In the genomic region with DNA sequence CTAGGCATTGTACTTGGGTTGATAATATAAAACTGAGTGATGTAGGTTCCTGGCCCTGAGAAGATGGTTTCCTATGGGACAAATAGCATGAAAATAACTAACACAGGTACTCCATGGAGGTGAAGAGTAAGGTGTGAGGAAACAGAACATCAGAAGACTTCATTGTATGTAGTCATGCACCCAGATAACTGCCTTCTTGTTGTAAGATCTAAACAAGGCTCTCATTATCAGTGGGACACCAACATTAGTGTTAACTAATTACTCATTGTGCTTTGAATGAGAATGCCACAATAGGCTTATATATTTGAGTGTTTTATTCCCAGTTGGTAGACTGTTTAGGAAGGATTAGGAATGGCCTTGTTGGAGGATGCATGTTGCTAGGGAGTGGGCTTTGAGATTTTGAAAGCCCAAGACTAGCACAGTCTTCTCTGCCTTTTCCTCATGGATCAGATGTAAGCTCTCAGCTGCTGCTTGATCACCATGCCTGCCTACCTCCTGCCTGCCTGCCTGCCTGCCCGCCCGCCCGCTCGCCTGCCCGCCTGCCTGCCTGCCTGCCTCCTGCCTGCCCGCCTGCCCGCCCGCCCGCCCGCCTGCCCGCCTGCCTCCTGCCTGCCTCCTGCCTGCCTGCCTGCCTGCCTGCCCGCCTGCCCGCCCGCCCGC, we compare ENCODE assay signal across 11 mouse cellular contexts.
A peak's percentile ranks its signal among the peaks of the same experiment; 100 is the strongest.
DNase-seq lines count a peak whose midpoint lies in the region; ATAC-seq and TF ChIP-seq lines count a peak whose summit lies in the region.
"Had no signal": no experiment of that assay in that cellular context is flagged by ENCODE, and none has a peak within 500 bp of the region (broad histone marks: within the 10 kb centered on the region; RNA-seq: fewer than 3 reads in every experiment).

No protein-coding gene starts in this region.

- H3K4me2 ChIP-seq in lung, postnatal 0 days (replicated peaks; ENCODE audit: low read depth, low read length) = 0 out of 2 replicates have a peak overlapping the region, but pooled peaks have one; percentile 19
- peak overlapping the region; percentile 28 for H3K4me2 ChIP-seq in liver, embryonic 12.5 days
- 0 out of 2 replicates have a peak overlapping the region, but pooled peaks have one; percentile 17 for H3K4me2 ChIP-seq in stomach, postnatal 0 days (replicated peaks; ENCODE audit: low read depth)
- H3K4me2 ChIP-seq: liver, embryonic 13.5 days had no signal

- no peaks in the 10 kb centered on the region for H3K4me1 ChIP-seq in lung, postnatal 0 days (ENCODE audit: insufficient read depth, low read depth, low read length)
- H3K4me1 ChIP-seq in hindbrain, embryonic 10.5 days (replicated peaks) = no peaks in the 10 kb centered on the region
- no peaks in the 10 kb centered on the region for H3K4me1 ChIP-seq in liver, embryonic 12.5 days
- no peaks in the 10 kb centered on the region for H3K4me1 ChIP-seq in stomach, postnatal 0 days (replicated peaks; ENCODE audit: control insufficient read depth, insufficient read depth)
- H3K4me1 ChIP-seq: liver, embryonic 13.5 days had no signal

- H3K9ac ChIP-seq in lung, postnatal 0 days (replicated peaks; ENCODE audit: low read depth) = no peak overlapping the region
- H3K9ac ChIP-seq in liver, embryonic 12.5 days = no peak overlapping the region
- no peak overlapping the region for H3K9ac ChIP-seq in stomach, postnatal 0 days (ENCODE audit: low read length)
- H3K9ac ChIP-seq: liver, embryonic 13.5 days had no signal

- TF ChIP-seq CTCF in lung, postnatal 0 days (IDR thresholded peaks at IDR 0.05) = no peak
- no peak for TF ChIP-seq CTCF in stomach, postnatal 0 days (IDR thresholded peaks at IDR 0.05; ENCODE audit: low read depth)

- H3K27me3 ChIP-seq in lung, postnatal 0 days (replicated peaks; ENCODE audit: insufficient read depth, low read length) = no peaks in the 10 kb centered on the region
- 0 out of 2 replicates have a peak, but pooled peaks cover 3% of the 10 kb centered on the region for H3K27me3 ChIP-seq in hindbrain, embryonic 10.5 days (ENCODE audit: insufficient read depth, poor library complexity, severe bottlenecking)
- H3K27me3 ChIP-seq in liver, embryonic 12.5 days (replicated peaks) = peaks cover 33% of the 10 kb centered on the region
- no peaks in the 10 kb centered on the region for H3K27me3 ChIP-seq in stomach, postnatal 0 days (ENCODE audit: control insufficient read depth, insufficient read depth, low read length)

- H3K27ac ChIP-seq in lung, postnatal 0 days (ENCODE audit: low read length) = no peak overlapping the region
- H3K27ac ChIP-seq in hindbrain, embryonic 10.5 days = peak overlapping the region; percentile 29; the same call in 1 of the 2 replicates
- H3K27ac ChIP-seq in liver, embryonic 12.5 days = no peak overlapping the region
- no peak overlapping the region for H3K27ac ChIP-seq in stomach, postnatal 0 days (replicated peaks)
- H3K27ac ChIP-seq: liver, embryonic 13.5 days had no signal

- no peak for ATAC-seq in lung, postnatal 0 days
- no peak for ATAC-seq in liver, embryonic 12.5 days
- ATAC-seq in stomach, postnatal 0 days (ENCODE audit: low FRiP score, low TSS enrichment) = peak; percentile 26; the same call in 1 of the 2 replicates

- no peak for DNase-seq in lung, postnatal 0 days (ENCODE audit: low spot score)
- DNase-seq in lung, postnatal 4 days = no peak
- peak; percentile 6 for DNase-seq in hindbrain, embryonic 10.5 days (ENCODE audit: low spot score)
- no peak for DNase-seq in stomach, postnatal 0 days (ENCODE audit: low spot score)
- no peak for DNase-seq in right cerebral cortex, postnatal 4 days
- no peak for DNase-seq in B cell, adult 2 months
- DNase-seq in lung, adult 18-20 months = no peak
- DNase-seq: cerebellum, postnatal 36 days; liver, embryonic 13.5 days; right cerebral cortex, postnatal 14 days had no signal

- TF ChIP-seq EP300 in lung, postnatal 0 days (IDR thresholded peaks at IDR 0.05) = no peak
- TF ChIP-seq EP300 in stomach, postnatal 0 days (optimal IDR thresholded peaks at IDR 0.05) = no peak

- H3K4me3 ChIP-seq in lung, postnatal 0 days (ENCODE audit: low read depth, low read length) = no peak overlapping the region
- H3K4me3 ChIP-seq in hindbrain, embryonic 10.5 days = peak overlapping the region; percentile 47
- H3K4me3 ChIP-seq in liver, embryonic 12.5 days = peak overlapping the region; percentile 28
- H3K4me3 ChIP-seq in stomach, postnatal 0 days (ENCODE audit: low read depth, low read length) = no peak overlapping the region
- H3K4me3 ChIP-seq: liver, embryonic 13.5 days had no signal

- WGBS in lung, postnatal 0 days = 73% methylated on average over 5 of the region's 15 CpGs
- 32% methylated on average over 5 of the region's 15 CpGs for WGBS in hindbrain, embryonic 10.5 days
- WGBS in liver, embryonic 12.5 days (ENCODE audit: insufficient replicate concordance) = 25% methylated on average over 5 of the region's 15 CpGs
- 43% methylated on average over 5 of the region's 15 CpGs for WGBS in stomach, postnatal 0 days

- no peaks in the 10 kb centered on the region for H3K9me3 ChIP-seq in lung, postnatal 0 days (ENCODE audit: low read length)
- H3K9me3 ChIP-seq in hindbrain, embryonic 10.5 days = peaks cover 4% of the 10 kb centered on the region; the same call in 1 of the 2 replicates
- no peaks in the 10 kb centered on the region for H3K9me3 ChIP-seq in liver, embryonic 12.5 days (replicated peaks)
- no peaks in the 10 kb centered on the region for H3K9me3 ChIP-seq in stomach, postnatal 0 days (ENCODE audit: control insufficient read depth, low read length)
- H3K9me3 ChIP-seq: liver, embryonic 13.5 days had no signal

- no peaks in the 10 kb centered on the region for H3K36me3 ChIP-seq in lung, postnatal 0 days (ENCODE audit: insufficient read depth, low read length)
- H3K36me3 ChIP-seq in hindbrain, embryonic 10.5 days = no peaks in the 10 kb centered on the region
- no peaks in the 10 kb centered on the region for H3K36me3 ChIP-seq in liver, embryonic 12.5 days
- no peaks in the 10 kb centered on the region for H3K36me3 ChIP-seq in stomach, postnatal 0 days (ENCODE audit: control insufficient read depth, insufficient read depth, low read length)
- H3K36me3 ChIP-seq: liver, embryonic 13.5 days had no signal

Comparison
In these comparisons a context has a peak if more than half of its experiments do, and no peak if none do; other contexts are left out.
1. H3K4me3 ChIP-seq: peak in hindbrain, embryonic 10.5 days (single experiment) and liver, embryonic 12.5 days (single experiment); none in lung, postnatal 0 days (single experiment) and stomach, postnatal 0 days (single experiment).
2. Peak in every context shown above with its lines, with median percentiles within 50 percentile points of each other: H3K4me2 ChIP-seq.